Mouse (Mus musculus): Measurements from ENCODE around the gene Jup. TPM values are rescaled to one million over a fixed set of nuclear protein-coding genes. Genes with fewer than 3 reads are reported as not detected.
"Not testable (repeated sequence)": the region's sequence is repeated elsewhere in the genome, so short reads cannot be mapped to it uniquely, and the experiment has no call there.

The Jup gene
- polyA plus RNA-seq, 1 experiment from 2014 or later: 69.2 TPM

DNA sequence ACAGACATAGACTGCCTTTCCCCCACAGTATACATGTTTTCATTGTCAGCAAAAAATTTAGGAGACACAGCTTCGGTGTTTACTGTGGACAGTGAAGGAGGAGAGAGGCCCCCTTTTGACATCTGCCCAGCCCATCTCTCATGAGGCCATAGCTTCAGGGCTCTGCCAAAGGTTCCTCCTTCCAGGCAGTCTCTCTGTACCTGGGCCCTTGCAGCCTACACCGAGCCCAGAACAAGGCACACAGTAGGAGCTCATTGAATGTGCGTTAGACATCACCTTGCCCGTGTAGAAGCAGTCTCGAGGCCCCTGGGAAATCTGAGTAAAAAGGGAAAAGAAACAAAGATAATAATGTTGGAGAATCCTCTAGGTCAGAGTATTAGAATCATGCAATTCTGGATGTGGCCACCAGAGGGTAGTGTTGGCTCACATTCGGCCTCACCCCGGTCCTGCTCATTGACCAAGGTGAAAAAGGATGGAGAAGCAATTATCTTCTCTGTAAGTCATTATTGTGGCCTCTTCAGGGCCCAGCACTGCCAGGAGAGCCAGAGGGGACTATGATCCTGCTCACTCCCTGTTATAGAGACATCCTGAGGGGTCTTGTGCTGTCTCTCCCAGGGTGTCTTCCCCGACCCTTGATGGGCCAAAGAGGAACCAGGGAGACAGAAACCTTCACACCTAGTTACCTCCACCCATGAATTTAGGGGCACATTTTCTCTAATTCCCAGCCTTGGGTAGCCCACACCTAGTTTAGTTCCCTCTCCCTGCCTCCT lies 35.2 kb downstream of the Jup start:
- Histone ChIP-seq H3K4me3 (replicated peaks) (no peak overlapping the region), H3K4me2 (replicated peaks) (no peak overlapping the region), H3K27ac (no peak overlapping the region; the same call in 1 of the 2 replicates), H3K27me3 (peaks cover 19% of the 10 kb centered on the region), H3K36me3 (no peaks in the 10 kb centered on the region), H3K4me1 (replicated peaks) (peaks cover 5% of the 10 kb centered on the region), H3K9me3 (no peaks in the 10 kb centered on the region), H3K9ac (replicated peaks) (no peak overlapping the region)
- ATAC-seq: peak; percentile 84
- 15% methylated on average over 8 of the region's 8 CpGs for WGBS

DNA sequence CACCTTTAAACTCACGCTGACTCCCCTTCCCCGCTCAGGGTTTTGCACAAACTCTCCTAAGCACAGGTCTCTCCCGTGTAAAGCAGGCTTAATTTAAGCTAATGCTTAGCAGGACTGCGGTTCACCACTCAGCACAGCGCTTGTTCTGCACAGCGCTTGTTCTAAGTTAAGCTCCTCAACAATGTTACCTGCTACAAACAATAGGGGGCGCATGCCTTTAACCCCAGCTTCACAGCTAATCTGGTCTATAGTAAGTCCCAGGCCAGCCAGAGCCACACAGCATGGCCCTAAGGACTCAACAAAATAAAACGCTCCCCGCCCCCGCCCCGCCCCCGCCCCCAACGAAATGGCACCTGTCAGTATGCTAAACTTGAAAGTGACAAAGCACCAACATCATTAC lies 36.5 kb downstream of the Jup start:
- not testable (repeated sequence) for ATAC-seq; H3K27ac ChIP-seq; H3K4me2 ChIP-seq (replicated peaks); H3K4me3 ChIP-seq (replicated peaks); H3K9ac ChIP-seq (replicated peaks); H3K9me3 ChIP-seq; H3K36me3 ChIP-seq
- Histone ChIP-seq H3K4me1 (replicated peaks) (peaks cover 11% of the 10 kb centered on the region), H3K27me3 (peaks cover 23% of the 10 kb centered on the region)
- no CpG with 5 or more reads among the region's 13 CpGs for WGBS

DNA sequence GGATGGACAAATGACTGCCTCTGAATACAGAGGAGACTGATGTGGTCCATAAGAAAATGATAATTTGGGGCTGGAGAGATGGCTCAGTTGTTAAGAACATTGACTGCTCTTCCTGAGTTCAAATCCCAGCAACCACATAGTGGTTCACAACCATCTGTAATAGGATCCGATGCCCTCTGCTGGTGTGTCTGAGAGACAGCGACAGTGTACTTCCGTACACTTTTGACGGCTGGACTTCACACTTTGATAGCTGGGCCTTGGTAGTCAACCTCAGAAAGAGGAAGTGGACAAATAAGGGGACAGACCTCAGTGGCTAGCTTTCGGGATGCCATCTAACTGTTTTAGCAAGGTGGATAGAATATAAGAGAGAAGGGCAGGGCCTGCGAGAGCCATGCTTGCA lies 37.4 kb downstream of the Jup start:
- Histone ChIP-seq H3K9me3 (no peaks in the 10 kb centered on the region), H3K9ac (replicated peaks) (no peak overlapping the region), H3K27ac (no peak overlapping the region), H3K4me1 (replicated peaks) (peaks cover 14% of the 10 kb centered on the region), H3K4me2 (replicated peaks) (no peak overlapping the region), H3K4me3 (replicated peaks) (no peak overlapping the region), H3K36me3 (no peaks in the 10 kb centered on the region), H3K27me3 (peaks cover 23% of the 10 kb centered on the region)
- WGBS: 79% methylated on average over 6 of the region's 6 CpGs
- no peak for ATAC-seq

DNA sequence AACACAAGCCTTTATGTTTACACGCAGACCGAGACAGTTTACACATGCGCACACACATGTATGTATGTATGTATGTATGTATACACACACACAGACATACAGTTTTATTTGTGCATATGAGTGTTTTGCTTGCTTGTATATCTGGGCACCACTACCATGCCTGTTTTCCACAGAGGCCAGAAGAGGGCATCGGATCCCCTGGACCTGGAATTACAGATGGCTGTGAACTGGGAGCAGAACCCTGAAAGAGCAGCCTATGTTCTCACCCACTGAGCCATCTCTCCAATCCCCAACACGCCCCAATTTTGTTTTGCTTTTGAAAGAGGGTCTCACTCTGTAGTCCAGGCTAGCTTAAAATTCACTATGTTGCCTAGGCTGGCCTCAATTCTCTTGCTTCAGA lies 40.2 kb downstream of the Jup start:
- H3K4me1 ChIP-seq (replicated peaks): peaks cover 30% of the 10 kb centered on the region
- ATAC-seq: no peak
- no peak overlapping the region for H3K27ac ChIP-seq
- no peak overlapping the region for H3K9ac ChIP-seq (replicated peaks)
- 60% methylated on average over 5 of the region's 5 CpGs for WGBS
- H3K27me3 ChIP-seq: peaks cover 26% of the 10 kb centered on the region
- H3K36me3 ChIP-seq: peaks cover 12% of the 10 kb centered on the region
- no peak overlapping the region for H3K4me3 ChIP-seq (replicated peaks)
- no peaks in the 10 kb centered on the region for H3K9me3 ChIP-seq
- H3K4me2 ChIP-seq (replicated peaks): peak overlapping the region; percentile 98; the same call in 1 of the 2 replicates

DNA sequence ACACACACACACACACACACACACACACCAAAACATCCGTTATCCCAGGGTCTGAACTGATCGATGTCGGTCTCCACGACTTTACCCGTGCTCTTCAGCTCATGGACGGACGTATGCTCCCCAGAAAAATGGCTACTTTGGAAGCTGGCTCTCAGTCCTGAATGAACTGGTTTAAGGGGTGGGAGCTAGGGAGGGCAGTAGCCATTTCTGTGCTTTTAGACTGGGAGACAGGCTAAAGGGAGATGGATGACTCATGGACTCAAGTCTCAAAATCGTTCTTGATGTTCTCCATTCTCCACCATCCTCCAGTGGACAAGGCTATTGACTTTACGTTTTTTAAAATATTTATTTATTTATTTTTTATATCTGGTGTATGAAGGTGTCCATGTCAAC lies 40.7 kb downstream of the Jup start:
- Histone ChIP-seq H3K27me3 (peaks cover 26% of the 10 kb centered on the region), H3K4me3 (replicated peaks) (peak overlapping the region; percentile 65), H3K27ac (no peak overlapping the region), H3K36me3 (peaks cover 12% of the 10 kb centered on the region), H3K9ac (replicated peaks) (peak overlapping the region; percentile 75), H3K4me2 (replicated peaks) (peak overlapping the region; percentile 98), H3K4me1 (replicated peaks) (peaks cover 35% of the 10 kb centered on the region), H3K9me3 (no peaks in the 10 kb centered on the region)
- no peak for ATAC-seq
- 15% methylated on average over 9 of the region's 9 CpGs for WGBS

DNA sequence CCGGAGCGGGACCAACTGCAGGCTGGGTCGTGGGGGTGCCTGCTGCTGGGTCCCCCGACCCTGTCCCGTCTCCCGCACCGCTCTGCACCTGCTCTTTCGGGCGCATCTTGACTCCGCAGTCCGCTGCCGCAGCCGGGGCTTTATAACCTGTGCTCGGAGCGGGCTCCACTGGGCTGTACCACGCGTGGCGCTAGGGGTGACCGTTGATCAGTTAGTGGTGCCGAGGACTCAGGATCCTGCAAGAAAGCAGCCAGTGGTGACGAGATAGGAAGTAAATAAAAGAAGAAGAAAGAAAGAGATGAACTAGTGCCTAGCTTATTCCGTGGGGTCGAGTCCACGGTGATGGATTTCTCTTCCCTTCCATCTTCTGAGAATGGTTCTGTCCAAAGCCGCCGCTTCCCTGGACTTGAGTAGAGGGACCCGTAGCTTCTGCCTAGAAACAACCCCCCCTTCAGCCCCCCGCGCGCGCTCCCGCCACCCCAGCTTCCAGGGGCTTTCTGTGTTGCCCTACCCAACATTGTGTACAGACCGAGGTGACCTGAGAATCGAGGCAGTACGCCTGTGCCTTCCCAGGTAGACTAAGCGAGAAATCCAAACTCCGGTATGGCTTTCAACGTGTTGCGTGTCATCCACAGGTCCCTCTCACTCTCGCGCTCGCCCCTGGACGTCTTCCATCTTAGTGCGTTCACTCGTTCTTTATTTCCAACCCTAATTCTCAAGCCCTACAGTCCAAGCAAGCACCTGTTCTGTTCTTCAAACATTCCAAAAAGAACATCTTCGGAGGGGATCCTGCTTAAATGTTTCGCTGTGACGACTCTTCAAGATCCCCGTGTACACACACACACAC lies 41.4 kb downstream of the Jup start, which contains the start of gene Hap1:
Gene Hap1 (minus strand): TSS at position 157 of the 847 bp plus-strand sequence.
- Histone ChIP-seq H3K4me1 (replicated peaks) (peaks cover 41% of the 10 kb centered on the region), H3K9ac (replicated peaks) (peak within 1 kb of the TSS; percentile 75), H3K4me2 (replicated peaks) (peak within 1 kb of the TSS; percentile 98), H3K27ac (peak within 1 kb of the TSS; percentile 51), H3K27me3 (peaks cover 26% of the 10 kb centered on the region), H3K36me3 (peaks cover 18% of the 10 kb centered on the region), H3K9me3 (no peaks in the 10 kb centered on the region), H3K4me3 (replicated peaks) (peak within 1 kb of the TSS; percentile 65)
- ATAC-seq: peak; percentile 70
- WGBS: under 1% methylated on average over 49 of the region's 49 CpGs

DNA sequence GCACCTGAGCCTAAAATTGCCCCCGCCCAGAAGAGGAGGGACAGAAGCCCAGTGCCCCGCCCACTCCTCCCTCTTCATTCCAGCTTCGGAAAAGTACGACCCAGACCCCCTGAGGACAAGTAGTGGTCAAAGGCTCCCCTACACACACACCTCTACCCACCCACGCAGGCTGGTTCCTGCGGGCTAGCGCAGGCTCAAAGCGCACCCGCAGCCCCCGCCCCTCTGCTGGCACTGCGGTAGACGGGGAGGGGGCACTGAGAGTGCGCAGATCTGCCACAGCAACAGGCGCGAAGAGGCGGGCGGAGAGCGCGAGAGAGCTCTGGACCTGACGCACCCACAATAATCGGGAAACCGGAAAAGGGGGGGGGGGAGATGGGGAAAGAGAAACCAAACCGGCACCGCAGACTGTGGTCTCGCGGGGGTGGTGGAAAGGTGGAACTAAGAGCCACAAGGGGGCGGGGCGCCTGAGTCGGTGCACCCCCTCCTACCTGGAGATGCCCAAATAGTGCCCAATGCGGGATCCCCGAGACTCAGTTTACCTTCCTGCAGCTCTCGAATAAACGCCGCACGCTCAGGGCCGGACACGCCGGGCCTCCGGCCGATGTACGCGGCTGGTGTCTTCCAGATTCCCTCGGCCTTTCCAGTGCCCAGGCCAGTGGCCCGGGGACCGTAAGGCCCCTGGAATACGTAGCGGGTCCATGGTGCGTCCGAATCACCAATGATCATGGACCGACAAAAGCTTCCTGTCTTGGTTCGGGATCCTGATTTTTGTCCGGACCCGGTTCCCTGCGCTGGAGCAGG lies 42.2 kb downstream of the Jup start:
- Histone ChIP-seq H3K4me1 (replicated peaks) (peaks cover 41% of the 10 kb centered on the region), H3K9ac (replicated peaks) (peak overlapping the region; percentile 75), H3K27ac (peak overlapping the region; percentile 51), H3K9me3 (no peaks in the 10 kb centered on the region), H3K27me3 (peaks cover 23% of the 10 kb centered on the region), H3K36me3 (peaks cover 21% of the 10 kb centered on the region), H3K4me2 (replicated peaks) (peak overlapping the region; percentile 98), H3K4me3 (replicated peaks) (peak overlapping the region; percentile 65)
- under 1% methylated on average over 54 of the region's 54 CpGs for WGBS
- peak; percentile 49 for ATAC-seq

DNA sequence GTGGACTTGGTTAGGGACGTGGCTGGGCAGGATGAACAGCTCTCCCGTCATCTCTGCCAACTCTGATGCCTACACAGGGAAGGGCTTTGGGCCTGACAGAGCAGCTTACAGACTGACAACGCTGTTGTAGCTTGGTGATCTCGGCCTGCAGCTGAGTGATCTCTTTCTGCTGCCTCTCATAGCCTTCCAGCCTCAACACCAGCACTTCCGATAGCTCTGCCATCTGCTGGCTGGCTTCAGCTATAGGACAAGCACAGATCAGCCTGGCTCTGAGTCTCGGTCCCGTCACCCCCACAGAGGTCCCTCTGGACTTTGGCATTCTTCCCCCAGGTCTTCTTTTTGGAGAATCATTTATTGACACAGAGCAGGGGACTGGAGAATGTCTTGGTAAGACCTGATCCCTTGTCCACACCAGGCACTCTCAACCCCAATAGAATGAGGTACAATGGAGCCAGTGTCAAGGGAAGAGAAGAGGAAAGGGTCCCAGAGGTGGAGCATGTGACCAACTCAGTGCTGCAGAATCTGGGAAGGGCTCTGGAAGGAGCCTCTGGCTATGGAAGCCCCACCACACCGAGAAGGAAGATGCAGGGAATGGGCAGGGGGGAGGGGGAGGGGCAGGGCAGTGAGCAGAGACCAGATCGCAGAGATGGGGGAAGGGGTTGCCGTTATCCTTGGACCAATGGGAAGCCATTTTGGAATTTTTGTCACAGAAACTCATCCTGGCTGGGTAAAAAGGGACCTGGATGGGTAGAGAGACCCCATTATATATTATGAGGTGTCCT lies 45.3 kb downstream of the Jup start:
- H3K27ac ChIP-seq: peak overlapping the region; percentile 56
- WGBS: 35% methylated on average over 10 of the region's 10 CpGs
- H3K27me3 ChIP-seq: peaks cover 6% of the 10 kb centered on the region
- H3K4me1 ChIP-seq (replicated peaks): peaks cover 54% of the 10 kb centered on the region
- peaks cover 36% of the 10 kb centered on the region for H3K36me3 ChIP-seq
- H3K4me3 ChIP-seq (replicated peaks): no peak overlapping the region
- no peak overlapping the region for H3K4me2 ChIP-seq (replicated peaks)
- H3K9ac ChIP-seq (replicated peaks): peak overlapping the region; percentile 49; the same call in 1 of the 2 replicates
- ATAC-seq: peak; percentile 40
- no peaks in the 10 kb centered on the region for H3K9me3 ChIP-seq

DNA sequence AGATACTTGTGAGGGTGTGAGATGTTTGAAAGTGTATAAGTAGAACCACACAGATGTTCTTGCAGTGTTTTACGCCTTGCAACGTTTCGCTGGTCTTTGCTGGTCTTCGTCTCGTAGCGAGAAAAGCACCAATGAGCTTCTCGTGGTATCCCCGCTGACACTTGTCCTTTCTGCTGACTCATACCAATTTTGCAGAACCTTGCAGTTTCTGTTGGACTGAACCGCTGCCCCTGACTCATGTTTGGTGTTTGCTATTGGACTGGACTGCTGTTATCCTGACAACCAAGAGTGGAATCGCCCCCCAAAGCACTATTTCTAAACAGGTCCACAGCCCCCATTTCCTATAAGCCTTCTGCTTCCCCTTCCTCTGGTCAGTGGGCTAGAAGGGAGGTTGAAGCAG lies 53.3 kb downstream of the Jup start:
- Histone ChIP-seq H3K4me3 (replicated peaks) (no peak overlapping the region), H3K27ac (no peak overlapping the region), H3K27me3 (no peaks in the 10 kb centered on the region), H3K9me3 (no peaks in the 10 kb centered on the region), H3K9ac (replicated peaks) (no peak overlapping the region), H3K4me1 (replicated peaks) (peaks cover 14% of the 10 kb centered on the region), H3K4me2 (replicated peaks) (no peak overlapping the region), H3K36me3 (peaks cover 15% of the 10 kb centered on the region)
- whole genome bisulfite sequencing: 95% methylated on average over 10 of the region's 10 CpGs
- no peak for ATAC-seq

DNA sequence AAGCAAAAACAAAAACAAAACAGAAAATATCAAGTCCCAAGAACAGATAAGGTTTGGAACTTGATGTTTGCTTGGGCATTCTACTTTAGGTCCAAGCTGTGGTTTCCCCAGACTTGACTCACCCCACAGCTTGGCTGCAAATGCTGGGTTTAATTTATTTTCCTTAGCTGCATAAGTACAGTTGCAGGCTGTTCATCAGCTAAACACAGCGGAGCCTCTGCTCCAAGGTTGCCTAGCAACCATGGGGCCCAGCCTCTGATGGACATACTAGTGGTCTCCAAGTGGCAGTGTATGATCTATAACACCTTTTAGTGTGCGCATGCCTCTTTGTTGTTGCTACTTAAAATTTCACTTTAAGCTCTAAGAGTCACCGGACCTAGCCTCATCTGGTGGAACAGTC lies 61.8 kb downstream of the Jup start:
- H3K9ac ChIP-seq (replicated peaks): no peak overlapping the region
- no peak overlapping the region for H3K4me3 ChIP-seq (replicated peaks)
- no peaks in the 10 kb centered on the region for H3K9me3 ChIP-seq
- no peaks in the 10 kb centered on the region for H3K36me3 ChIP-seq
- peak overlapping the region; percentile 71 for H3K27ac ChIP-seq
- ATAC-seq: 0 out of 2 replicates have a peak, but pooled peaks have one; percentile 35
- no peaks in the 10 kb centered on the region for H3K27me3 ChIP-seq
- H3K4me2 ChIP-seq (replicated peaks): no peak overlapping the region
- WGBS: 37% methylated on average over 3 of the region's 3 CpGs
- peaks cover 47% of the 10 kb centered on the region for H3K4me1 ChIP-seq (replicated peaks)

DNA sequence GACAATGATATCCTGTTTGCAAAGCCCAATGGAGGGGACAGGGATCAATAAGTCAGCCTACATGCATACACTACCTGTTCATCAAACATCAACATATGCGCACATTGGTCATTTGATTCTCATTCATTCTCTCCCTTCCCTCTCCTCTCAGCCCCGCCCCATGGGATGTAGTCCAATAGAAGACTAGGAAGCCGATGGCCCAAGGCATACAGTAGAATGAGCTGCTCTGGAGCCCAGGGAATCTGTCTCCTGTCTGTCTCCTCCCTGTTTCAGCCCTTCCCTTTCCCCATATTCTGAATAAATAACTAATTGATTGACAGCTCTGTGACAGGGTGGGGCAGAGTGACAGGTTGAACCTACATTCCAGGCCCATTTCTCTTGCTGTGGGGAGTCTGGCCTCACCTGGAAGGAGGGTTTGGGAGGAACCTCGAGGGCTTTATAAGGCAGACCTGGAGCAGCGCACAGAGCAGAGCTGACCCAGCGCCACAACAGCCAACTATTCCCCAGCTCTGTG lies 63.6 kb downstream of the Jup start, which contains the start of gene Gast:
Gene Gast (plus strand): TSS at position 464 of the 514 bp plus-strand sequence.
- no peaks in the 10 kb centered on the region for H3K9me3 ChIP-seq
- WGBS: 73% methylated on average over 6 of the region's 6 CpGs
- no peaks in the 10 kb centered on the region for H3K27me3 ChIP-seq
- no peak within 1 kb of the TSS for H3K9ac ChIP-seq (replicated peaks)
- H3K27ac ChIP-seq: peak within 1 kb of the TSS; percentile 96
- no peak for ATAC-seq
- H3K36me3 ChIP-seq: no peaks in the 10 kb centered on the region
- H3K4me2 ChIP-seq (replicated peaks): peak within 1 kb of the TSS; percentile 19
- peaks cover 57% of the 10 kb centered on the region for H3K4me1 ChIP-seq (replicated peaks)
- H3K4me3 ChIP-seq (replicated peaks): no peak within 1 kb of the TSS
